Mouse (Mus musculus) limb, embryonic 12.5 days (tissue): ENCODE results near the gene Pgm5. TPM values are rescaled to one million over a fixed set of nuclear protein-coding genes. Genes with fewer than 3 reads are reported as not detected.
"Not testable (repeated sequence)": the region's sequence is repeated elsewhere in the genome, so short reads cannot be mapped to it uniquely, and the experiment has no call there.

Experiments
- ATAC-seq: fragments of 200-750 bp; cut with Nextera tagmentation; 2 replicates; pipeline ENCODE4 v1.8.0; 2017; ENCODE audit warnings: low read depth, moderate TSS enrichment; ENCODE audit not compliant: insufficient number of reproducible peaks, insufficient read depth, low FRiP score, low TSS enrichment
- H3K27ac ChIP-seq: fragments of 300-500 bp; sonication (generic); 2 replicates; pipeline ENCODE4 v1.5.1; 2016; ENCODE audit warnings: mild to moderate bottlenecking, moderate library complexity
- H3K27me3 ChIP-seq: fragments of 300-500 bp; sonication (generic); 2 replicates; pipeline ENCODE4 v1.6.1; 2016; ENCODE audit warnings: mild to moderate bottlenecking, moderate library complexity
- H3K36me3 ChIP-seq: fragments of 300-500 bp; sonication (generic); 2 replicates; pipeline ENCODE4 v1.6.1; 2016; ENCODE audit warnings: mild to moderate bottlenecking, moderate library complexity
- H3K4me1 ChIP-seq: fragments of 300-500 bp; sonication (generic); replicated peaks from 2 replicates; pipeline ENCODE4 v1.6.1; 2016
- H3K4me2 ChIP-seq: fragments of 300-500 bp; sonication (generic); 2 replicates; pipeline ENCODE4 v1.6.1; 2016; ENCODE audit warnings: mild to moderate bottlenecking, moderate library complexity
- H3K4me3 ChIP-seq: fragments of 300-500 bp; sonication (generic); replicated peaks from 2 replicates; pipeline ENCODE4 v1.5.1; 2016; ENCODE audit warnings: mild to moderate bottlenecking
- H3K9ac ChIP-seq: fragments of 300-500 bp; sonication (generic); replicated peaks from 2 replicates; pipeline ENCODE4 v1.6.1; 2016; ENCODE audit warnings: mild to moderate bottlenecking, moderate library complexity
- H3K9me3 ChIP-seq: fragments of 300-500 bp; sonication (generic); 2 replicates; pipeline ENCODE4 v1.6.1; 2016; ENCODE audit warnings: mild to moderate bottlenecking, moderate library complexity
- WGBS: fragments of 180-500 bp; shearing (Covaris S2); methylation state at CpG from one replicate; pipeline ENCODE4 v1.1.7; 2016; 5-methylcytosine and 5-hydroxymethylcytosine counted together
- polyA plus RNA-seq: library from polyadenylated mRNA; unstranded; fragments of >200 nt; fragmentation: Nextera tagmentation; extraction: Ambion mirVana; gene quantifications from 2 replicates; pipeline ENCODE4 v1.2.1, GENCODE M21; 2016

The Pgm5 gene
- polyA plus RNA-seq, 1 experiment from 2014 or later = 2.4 TPM

DNA sequence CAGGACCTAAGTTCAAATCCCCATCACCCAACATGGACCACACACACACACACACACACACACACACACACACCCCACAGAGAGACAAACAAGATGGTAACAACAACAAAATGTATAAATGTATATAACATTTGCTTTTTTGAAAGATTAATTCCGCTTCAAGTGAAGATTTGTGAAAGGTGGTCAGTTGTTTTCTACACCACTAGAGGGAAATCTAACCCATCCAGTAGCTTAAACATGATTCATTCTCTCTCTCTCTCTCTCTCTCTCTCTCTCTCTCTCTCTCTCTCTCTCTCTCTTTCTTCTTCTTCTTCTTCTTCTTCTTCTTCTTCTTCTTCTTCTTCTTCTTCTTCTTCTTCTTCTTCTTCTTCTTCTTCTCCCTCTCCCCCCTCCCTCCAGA is 158.5 kb downstream of the Pgm5 start:
- not testable (repeated sequence) for H3K9me3 ChIP-seq, H3K9ac ChIP-seq, H3K27ac ChIP-seq, H3K4me2 ChIP-seq, H3K4me3 ChIP-seq, H3K27me3 ChIP-seq, ATAC-seq, H3K36me3 ChIP-seq
- 64% methylated on average over 1 of the region's 1 CpGs for WGBS
- H3K4me1 ChIP-seq = peaks cover 11% of the 10 kb centered on the region

DNA sequence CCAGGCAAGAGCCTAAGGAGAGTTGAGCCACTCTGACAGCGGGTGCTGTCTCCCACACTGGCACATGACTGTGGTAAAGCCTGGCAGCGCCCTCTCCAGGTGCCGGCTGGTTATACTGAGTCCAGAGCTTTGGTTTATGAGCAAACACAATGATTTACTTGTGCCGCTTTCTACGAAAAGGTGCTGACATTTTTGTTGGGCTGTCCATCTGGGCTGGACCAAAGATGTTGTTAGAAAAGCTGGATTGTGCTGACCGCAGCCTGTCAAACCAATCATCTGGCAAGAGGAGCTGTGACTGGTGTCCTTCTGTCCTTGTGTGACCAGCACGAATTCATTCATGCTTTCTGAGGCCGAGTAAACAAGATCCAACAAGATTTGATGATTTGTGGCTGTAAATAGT is 159.9 kb downstream of the Pgm5 start:
- Histone ChIP-seq H3K4me2 (no peak overlapping the region), H3K4me1 (peaks cover 5% of the 10 kb centered on the region), H3K4me3 (no peak overlapping the region), H3K9me3 (no peaks in the 10 kb centered on the region), H3K36me3 (no peaks in the 10 kb centered on the region), H3K9ac (no peak overlapping the region), H3K27me3 (peaks cover 4% of the 10 kb centered on the region), H3K27ac (no peak overlapping the region)
- 57% methylated on average over 8 of the region's 8 CpGs for WGBS
- no peak for ATAC-seq

DNA sequence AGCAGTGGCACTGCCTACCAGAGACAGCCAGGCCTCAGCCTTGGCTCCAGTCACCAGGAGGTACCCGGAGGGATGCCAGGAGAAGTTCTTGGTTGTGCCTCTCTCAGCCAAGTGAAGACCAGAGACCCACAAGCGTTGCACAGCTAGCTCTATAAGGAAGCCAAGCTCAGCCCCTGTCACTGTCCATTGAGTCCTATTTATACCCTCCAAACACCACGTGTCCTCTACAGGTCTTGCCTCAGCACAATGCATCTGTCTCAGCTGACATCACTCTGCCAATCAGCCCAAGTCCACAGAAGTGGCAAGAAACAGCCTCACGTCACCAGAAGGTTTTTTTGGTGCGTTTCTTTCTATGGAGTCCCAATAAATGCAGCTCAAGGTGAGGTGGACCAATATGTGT is 161.0 kb downstream of the Pgm5 start:
- H3K4me3 ChIP-seq = no peak overlapping the region
- no peaks in the 10 kb centered on the region for H3K36me3 ChIP-seq
- no peaks in the 10 kb centered on the region for H3K9me3 ChIP-seq
- 85% methylated on average over 5 of the region's 5 CpGs for WGBS
- peaks cover 4% of the 10 kb centered on the region for H3K27me3 ChIP-seq
- ATAC-seq = no peak
- H3K27ac ChIP-seq = no peak overlapping the region
- H3K4me1 ChIP-seq = peaks cover 3% of the 10 kb centered on the region; the same call in 1 of the 2 replicates
- H3K4me2 ChIP-seq = no peak overlapping the region
- no peak overlapping the region for H3K9ac ChIP-seq

DNA sequence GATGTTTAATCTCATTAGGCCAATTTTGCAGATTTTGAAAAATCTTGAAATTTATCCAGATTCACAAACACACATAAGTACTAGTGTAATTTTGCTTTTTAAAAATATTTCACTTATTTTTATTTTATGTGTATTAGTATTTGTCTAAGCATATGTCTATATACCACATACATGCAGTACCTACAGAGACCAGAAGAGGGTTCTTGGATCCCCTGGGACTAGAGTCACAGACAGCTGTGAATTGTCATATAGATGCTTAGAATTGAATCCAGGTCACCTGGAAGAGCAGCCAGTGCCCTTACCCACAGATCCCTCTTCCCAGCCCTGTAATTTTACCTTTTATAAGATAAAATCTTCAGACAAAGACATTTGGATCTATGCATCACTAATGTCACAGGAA is 161.7 kb downstream of the Pgm5 start:
- no peaks in the 10 kb centered on the region for H3K36me3 ChIP-seq
- no peak overlapping the region for H3K4me3 ChIP-seq
- no peak for ATAC-seq
- H3K27ac ChIP-seq = no peak overlapping the region
- peaks cover 3% of the 10 kb centered on the region; the same call in 1 of the 2 replicates for H3K4me1 ChIP-seq
- peaks cover 4% of the 10 kb centered on the region for H3K27me3 ChIP-seq
- H3K9me3 ChIP-seq = no peaks in the 10 kb centered on the region
- H3K4me2 ChIP-seq = no peak overlapping the region
- no peak overlapping the region for H3K9ac ChIP-seq

DNA sequence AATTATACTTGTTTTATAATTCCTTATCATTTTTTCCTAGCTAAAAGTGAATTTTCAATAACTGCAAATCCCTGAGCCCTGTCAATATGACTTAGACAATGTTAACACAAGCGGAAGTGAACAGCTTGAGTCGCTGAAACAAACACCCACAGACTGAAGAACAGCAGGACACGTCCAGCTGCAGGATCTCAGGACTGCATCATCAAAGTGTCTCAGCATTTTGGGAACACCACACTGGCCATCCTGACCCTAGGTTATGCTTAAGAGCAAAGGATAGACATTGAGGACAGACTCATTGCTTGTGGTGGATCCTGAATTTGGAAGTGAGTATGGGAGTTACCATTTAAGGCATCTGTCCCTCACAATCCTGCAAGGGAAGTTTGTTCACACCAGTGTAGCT is 162.5 kb downstream of the Pgm5 start:
- 89% methylated on average over 3 of the region's 3 CpGs for WGBS
- H3K4me3 ChIP-seq = no peak overlapping the region
- no peaks in the 10 kb centered on the region for H3K36me3 ChIP-seq
- no peaks in the 10 kb centered on the region; the same call in 1 of the 2 replicates for H3K4me1 ChIP-seq
- H3K4me2 ChIP-seq = no peak overlapping the region
- H3K27ac ChIP-seq = no peak overlapping the region
- no peak for ATAC-seq
- no peaks in the 10 kb centered on the region for H3K9me3 ChIP-seq
- no peak overlapping the region for H3K9ac ChIP-seq
- no peaks in the 10 kb centered on the region for H3K27me3 ChIP-seq

DNA sequence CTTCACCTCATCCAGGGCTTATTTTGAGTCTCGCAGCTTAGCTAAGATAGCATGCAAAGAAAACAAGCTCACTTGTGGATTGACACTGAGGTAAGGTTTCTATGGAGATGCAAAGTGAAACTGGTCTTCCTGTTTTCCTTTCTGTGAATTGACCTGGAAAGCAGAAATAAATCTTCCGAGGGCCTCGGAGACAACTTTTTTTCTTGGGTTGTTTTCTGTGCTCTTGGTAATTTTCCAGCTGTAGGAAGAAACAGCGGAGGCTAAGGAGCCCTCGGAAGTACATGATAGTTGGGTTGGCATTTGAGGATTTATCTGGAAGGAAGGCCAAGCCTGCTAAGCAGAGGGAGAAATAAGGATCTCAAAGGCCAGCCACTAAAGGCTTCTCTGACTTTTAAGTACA is 163.0 kb downstream of the Pgm5 start:
- Histone ChIP-seq H3K4me3 (no peak overlapping the region), H3K4me2 (no peak overlapping the region), H3K4me1 (no peaks in the 10 kb centered on the region; the same call in 1 of the 2 replicates), H3K9ac (no peak overlapping the region), H3K36me3 (no peaks in the 10 kb centered on the region), H3K27me3 (no peaks in the 10 kb centered on the region), H3K27ac (no peak overlapping the region), H3K9me3 (no peaks in the 10 kb centered on the region)
- ATAC-seq = no peak
- 75% methylated on average over 5 of the region's 5 CpGs for WGBS

DNA sequence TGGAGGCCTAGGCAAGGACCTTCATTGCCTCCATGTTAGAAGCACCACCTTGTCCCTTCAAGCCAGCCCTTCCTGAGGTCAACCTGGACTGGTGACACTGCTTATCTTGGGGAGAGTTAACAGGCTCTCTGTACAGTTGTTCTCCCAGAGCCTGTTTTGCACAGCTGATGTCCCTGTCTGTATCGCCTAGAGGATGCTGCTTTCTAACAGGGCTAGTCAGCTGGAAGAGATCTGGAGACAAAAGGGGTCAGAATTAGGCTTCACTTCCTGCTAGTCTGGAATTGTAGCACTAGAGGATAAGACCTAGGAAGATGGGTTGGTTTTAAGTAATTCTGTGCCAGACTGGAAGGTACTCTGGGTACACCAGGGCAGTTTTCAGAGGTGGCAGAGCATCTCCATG is 163.7 kb downstream of the Pgm5 start:
- no peaks in the 10 kb centered on the region for H3K27me3 ChIP-seq
- no peak overlapping the region for H3K27ac ChIP-seq
- no peaks in the 10 kb centered on the region; the same call in 1 of the 2 replicates for H3K4me1 ChIP-seq
- no peak overlapping the region for H3K4me3 ChIP-seq
- no peak overlapping the region for H3K9ac ChIP-seq
- no peaks in the 10 kb centered on the region for H3K36me3 ChIP-seq
- no peak overlapping the region for H3K4me2 ChIP-seq
- WGBS = 94% methylated on average over 1 of the region's 1 CpGs
- H3K9me3 ChIP-seq = no peaks in the 10 kb centered on the region
- no peak for ATAC-seq

DNA sequence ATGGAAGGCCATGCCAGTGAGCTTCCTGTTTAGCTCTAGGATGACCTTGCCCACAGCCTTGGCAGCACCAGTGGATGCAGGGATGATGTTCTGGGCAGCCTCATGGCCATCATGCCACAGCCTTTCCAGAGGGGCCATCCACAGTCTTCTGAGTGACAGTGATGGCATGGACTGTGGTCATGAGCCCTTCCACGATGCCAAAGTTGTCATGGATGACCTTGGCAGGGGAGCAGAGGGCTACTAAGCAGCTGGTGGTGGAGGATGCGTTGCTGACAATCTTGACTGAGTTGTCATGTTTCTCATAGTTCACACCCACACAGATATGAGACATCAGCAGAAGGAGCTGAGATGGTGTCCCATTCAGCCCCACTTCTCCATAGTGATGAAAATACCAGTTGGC is 169.0 kb downstream of the Pgm5 start:
- no peak for ATAC-seq
- Histone ChIP-seq H3K9me3 (no peaks in the 10 kb centered on the region), H3K27me3 (no peaks in the 10 kb centered on the region), H3K36me3 (no peaks in the 10 kb centered on the region), H3K4me1 (peaks cover 3% of the 10 kb centered on the region; the same call in 1 of the 2 replicates), H3K4me2 (no peak overlapping the region), H3K4me3 (no peak overlapping the region), H3K27ac (no peak overlapping the region), H3K9ac (no peak overlapping the region)
- 83% methylated on average over 2 of the region's 2 CpGs for WGBS

DNA sequence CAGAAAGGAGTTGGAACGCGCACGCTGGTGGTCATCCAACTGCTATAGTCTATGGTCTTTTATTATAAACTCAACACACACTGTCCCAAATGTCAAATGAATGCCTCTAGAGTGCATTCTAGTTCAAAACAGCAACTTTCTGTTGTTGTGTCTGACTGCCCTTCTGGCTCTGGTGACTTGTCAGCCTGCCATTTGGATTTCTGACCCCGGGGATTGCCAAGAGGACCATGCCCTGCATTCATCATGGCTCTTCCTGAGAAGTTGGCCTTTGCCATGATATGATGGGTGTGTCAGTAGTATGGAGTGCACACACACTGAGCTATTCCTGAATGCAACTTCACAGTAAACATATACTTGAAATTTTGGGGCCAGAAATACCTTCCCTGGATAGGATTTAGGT is 172.1 kb downstream of the Pgm5 start:
- no peak overlapping the region for H3K9ac ChIP-seq
- H3K4me1 ChIP-seq = peaks cover 3% of the 10 kb centered on the region; the same call in 1 of the 2 replicates
- no peaks in the 10 kb centered on the region for H3K9me3 ChIP-seq
- H3K27ac ChIP-seq = no peak overlapping the region
- no peak overlapping the region for H3K4me2 ChIP-seq
- no peaks in the 10 kb centered on the region for H3K36me3 ChIP-seq
- no peak overlapping the region for H3K4me3 ChIP-seq
- H3K27me3 ChIP-seq = no peaks in the 10 kb centered on the region
- 95% methylated on average over 4 of the region's 4 CpGs for WGBS
- ATAC-seq = no peak

DNA sequence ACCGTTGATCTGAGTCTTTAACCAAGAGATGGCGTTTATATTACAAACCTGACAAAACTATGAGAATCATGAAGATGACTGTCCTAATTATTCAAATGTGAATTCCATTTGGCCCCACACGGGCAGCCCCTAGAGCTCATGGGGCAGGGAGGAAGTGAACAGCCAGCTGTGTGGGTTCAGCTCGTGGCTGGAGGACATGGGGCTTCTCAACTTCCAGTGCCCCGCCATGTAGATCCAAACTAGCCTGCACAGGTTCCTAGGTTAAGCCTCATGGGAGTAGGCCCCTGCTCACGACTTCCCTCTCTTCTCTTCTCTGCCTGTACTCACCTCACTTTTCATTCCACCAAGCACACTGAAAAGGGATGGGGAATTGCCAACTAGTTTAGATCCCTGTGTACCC is 173.3 kb downstream of the Pgm5 start:
- H3K27ac ChIP-seq = no peak overlapping the region
- H3K27me3 ChIP-seq = no peaks in the 10 kb centered on the region
- peaks cover 8% of the 10 kb centered on the region; the same call in 1 of the 2 replicates for H3K4me1 ChIP-seq
- H3K9me3 ChIP-seq = no peaks in the 10 kb centered on the region
- H3K4me3 ChIP-seq = no peak overlapping the region
- no peak overlapping the region for H3K9ac ChIP-seq
- WGBS = 83% methylated on average over 6 of the region's 6 CpGs
- ATAC-seq = no peak
- H3K4me2 ChIP-seq = no peak overlapping the region
- H3K36me3 ChIP-seq = no peaks in the 10 kb centered on the region

DNA sequence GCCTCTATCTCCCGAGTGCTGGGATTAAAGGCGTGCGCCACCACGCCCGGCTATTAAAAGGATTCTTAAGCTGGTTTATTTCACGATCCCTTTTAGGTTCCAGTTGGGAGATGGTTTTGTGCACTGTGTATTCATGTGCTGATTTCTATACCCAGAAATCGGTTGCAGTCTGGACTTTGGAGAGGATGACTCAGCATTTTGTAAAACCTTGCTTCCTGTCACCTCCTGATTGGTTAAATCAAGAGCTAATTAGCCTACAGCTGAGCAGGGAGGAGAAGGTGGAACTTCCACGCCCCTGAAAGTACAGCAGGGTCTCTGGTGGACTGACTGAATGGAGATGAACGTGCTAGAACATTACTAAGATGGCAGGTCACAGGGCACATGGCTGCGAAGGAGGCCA is 175.2 kb downstream of the Pgm5 start:
- no peak overlapping the region for H3K4me2 ChIP-seq
- WGBS = 86% methylated on average over 10 of the region's 10 CpGs

DNA sequence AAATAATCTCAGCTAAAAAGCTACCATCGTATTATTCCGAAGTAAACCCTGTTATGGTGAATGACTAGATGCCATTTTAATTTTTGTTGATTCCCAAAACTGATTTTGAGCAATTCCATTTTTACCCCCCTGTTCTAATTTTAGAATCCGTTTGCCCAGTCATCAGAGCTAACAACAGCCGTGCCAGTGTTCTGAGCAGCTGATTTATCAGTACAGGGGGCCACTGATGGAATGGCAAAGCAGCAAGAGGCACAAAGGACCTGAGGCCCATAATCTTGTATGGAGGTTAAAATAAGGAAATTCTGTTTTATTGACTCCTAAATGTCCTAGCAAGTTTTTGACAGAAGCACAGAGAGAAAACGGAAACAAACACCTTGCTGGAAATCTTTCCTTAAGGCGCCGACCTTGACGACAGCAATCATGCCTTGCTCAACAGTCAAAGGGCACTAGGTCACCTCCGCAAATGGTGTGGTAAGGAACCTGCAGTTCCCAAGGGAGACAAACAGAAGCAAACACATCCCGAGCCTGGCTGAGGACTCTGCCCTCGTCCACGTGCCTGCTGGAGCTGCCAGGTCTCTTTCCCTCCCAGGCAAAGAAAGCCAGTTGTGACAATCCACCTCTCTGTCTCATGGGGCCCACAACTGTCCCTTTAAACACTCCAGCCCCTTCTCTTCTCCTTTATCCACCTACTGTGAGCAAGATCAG is 178.5 kb downstream of the Pgm5 start:
- no peaks in the 10 kb centered on the region for H3K9me3 ChIP-seq
- WGBS = 58% methylated on average over 12 of the region's 12 CpGs
- H3K4me1 ChIP-seq = peaks cover 7% of the 10 kb centered on the region; the same call in 1 of the 2 replicates
- no peaks in the 10 kb centered on the region for H3K36me3 ChIP-seq
- no peak overlapping the region for H3K4me2 ChIP-seq
- H3K27me3 ChIP-seq = no peaks in the 10 kb centered on the region
- no peak overlapping the region for H3K4me3 ChIP-seq
- ATAC-seq = no peak
- no peak overlapping the region for H3K9ac ChIP-seq
- H3K27ac ChIP-seq = no peak overlapping the region

More for the DNA sequence above, 175.2 kb downstream of the Pgm5 start:
- peaks cover 9% of the 10 kb centered on the region; the same call in 1 of the 2 replicates for H3K4me1 ChIP-seq
- no peaks in the 10 kb centered on the region for H3K36me3 ChIP-seq
- no peak overlapping the region for H3K27ac ChIP-seq
- ATAC-seq = no peak
- H3K9me3 ChIP-seq = no peaks in the 10 kb centered on the region
- no peak overlapping the region for H3K4me3 ChIP-seq
- no peak overlapping the region for H3K9ac ChIP-seq
- H3K27me3 ChIP-seq = no peaks in the 10 kb centered on the region
